Mouse (Mus musculus) lung, embryonic 15.5 days (tissue): ENCODE data around the gene Cbx8. TPM values are rescaled to one million over a fixed set of nuclear protein-coding genes. Genes with fewer than 3 reads are reported as not detected.

ENCODE experiments used
- ATAC-seq: fragments of 200-750 bp; cut with Nextera tagmentation; 2 replicates; pipeline ENCODE4 v1.8.0; 2017; ENCODE audit warnings: moderate number of reproducible peaks, borderline replicate concordance; ENCODE audit not compliant: low FRiP score, low TSS enrichment; ENCODE audit errors: extremely low read depth
- H3K27ac ChIP-seq: fragments of 300-500 bp; sonication (generic); 2 replicates; pipeline ENCODE4 v1.5.1; 2015; ENCODE audit warnings: moderate library complexity, mild to moderate bottlenecking, inconsistent platforms
- H3K27me3 ChIP-seq: fragments of 300-500 bp; sonication (generic); 2 replicates; pipeline ENCODE4 v1.6.1; 2015; ENCODE audit warnings: inconsistent platforms
- H3K36me3 ChIP-seq: fragments of 300-500 bp; sonication (generic); 2 replicates; pipeline ENCODE4 v1.6.1; 2015; ENCODE audit warnings: inconsistent platforms
- H3K4me1 ChIP-seq: fragments of 300-500 bp; sonication (generic); 2 replicates; pipeline ENCODE4 v1.6.1; 2015; ENCODE audit warnings: inconsistent platforms
- H3K4me2 ChIP-seq: fragments of 300-500 bp; sonication (generic); 2 replicates; pipeline ENCODE4 v1.6.1; 2015; ENCODE audit warnings: inconsistent platforms, mild to moderate bottlenecking, moderate library complexity
- H3K4me3 ChIP-seq: fragments of 300-500 bp; sonication (generic); 2 replicates; pipeline ENCODE4 v1.5.1; 2015; ENCODE audit warnings: mild to moderate bottlenecking, inconsistent platforms
- H3K9ac ChIP-seq: fragments of 300-500 bp; sonication (generic); 2 replicates; pipeline ENCODE4 v1.6.1; 2015; ENCODE audit warnings: inconsistent platforms
- H3K9me3 ChIP-seq: fragments of 300-500 bp; sonication (generic); 2 replicates; pipeline ENCODE4 v1.6.1; 2016; ENCODE audit warnings: inconsistent platforms
- WGBS: fragments of 180-500 bp; shearing (Covaris S2); methylation state at CpG from one replicate; pipeline ENCODE4 v1.1.7; 2015; 5-methylcytosine and 5-hydroxymethylcytosine counted together
- polyA plus RNA-seq: library from polyadenylated mRNA; unstranded; fragments of >200 nt; fragmentation: Nextera tagmentation; extraction: Ambion mirVana; gene quantifications from 2 replicates; pipeline ENCODE4 v1.2.1, GENCODE M21; 2015

The Cbx8 gene
- polyA plus RNA-seq, 1 experiment from 2014 or later, result 11.3 TPM

DNA sequence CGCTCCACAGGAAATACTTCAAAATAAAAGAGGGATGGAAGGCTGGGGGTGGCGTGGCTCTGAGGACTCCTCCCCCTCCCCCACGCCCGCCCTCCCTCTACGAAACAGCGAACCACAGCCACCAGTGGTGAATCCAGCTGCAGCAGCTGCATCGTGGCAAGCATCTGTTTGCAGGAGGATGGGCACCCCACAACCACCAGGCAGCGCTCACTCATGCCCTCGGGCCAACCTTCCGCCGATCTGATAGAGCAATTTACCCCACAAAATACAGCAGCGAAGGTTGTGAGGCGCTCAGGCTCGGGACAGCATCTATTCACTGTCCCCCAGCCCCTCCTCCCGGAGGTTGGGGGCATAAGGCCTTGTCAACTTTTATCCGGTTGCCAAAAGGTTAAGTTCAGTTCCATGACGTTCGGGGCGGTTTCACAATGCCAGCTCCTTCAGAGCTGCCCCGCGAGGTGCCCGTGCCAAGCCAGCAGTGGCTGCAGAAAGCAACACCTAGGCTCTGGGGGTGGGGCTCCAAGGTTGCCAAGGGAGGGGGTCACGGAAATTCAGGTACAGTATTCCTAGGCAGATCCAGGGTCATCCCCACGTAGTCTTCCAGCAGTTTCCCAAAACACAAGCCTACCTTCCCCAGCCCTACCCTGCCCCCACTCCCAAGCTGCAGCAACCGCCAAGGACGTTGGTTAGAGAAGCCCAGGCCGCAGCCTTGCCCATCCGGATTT is 43.1 kb upstream of the Cbx8 start:
- no peak for ATAC-seq
- WGBS, result 6% methylated on average over 28 of the region's 28 CpGs
- Histone ChIP-seq H3K4me1 (peaks cover 79% of the 10 kb centered on the region), H3K9me3 (no peaks in the 10 kb centered on the region), H3K4me3 (peak overlapping the region; percentile 83), H3K27ac (peak overlapping the region; percentile 99), H3K36me3 (peaks cover 24% of the 10 kb centered on the region), H3K27me3 (peaks cover 17% of the 10 kb centered on the region), H3K9ac (peak overlapping the region; percentile 98), H3K4me2 (peak overlapping the region; percentile 82)

GRCm38 (mm10) chr11:119082638-119083599 is 42.1 kb upstream of the Cbx8 start:
- WGBS, result 26% methylated on average over 20 of the region's 20 CpGs
- H3K4me3 ChIP-seq, result peak overlapping the region; percentile 83

DNA sequence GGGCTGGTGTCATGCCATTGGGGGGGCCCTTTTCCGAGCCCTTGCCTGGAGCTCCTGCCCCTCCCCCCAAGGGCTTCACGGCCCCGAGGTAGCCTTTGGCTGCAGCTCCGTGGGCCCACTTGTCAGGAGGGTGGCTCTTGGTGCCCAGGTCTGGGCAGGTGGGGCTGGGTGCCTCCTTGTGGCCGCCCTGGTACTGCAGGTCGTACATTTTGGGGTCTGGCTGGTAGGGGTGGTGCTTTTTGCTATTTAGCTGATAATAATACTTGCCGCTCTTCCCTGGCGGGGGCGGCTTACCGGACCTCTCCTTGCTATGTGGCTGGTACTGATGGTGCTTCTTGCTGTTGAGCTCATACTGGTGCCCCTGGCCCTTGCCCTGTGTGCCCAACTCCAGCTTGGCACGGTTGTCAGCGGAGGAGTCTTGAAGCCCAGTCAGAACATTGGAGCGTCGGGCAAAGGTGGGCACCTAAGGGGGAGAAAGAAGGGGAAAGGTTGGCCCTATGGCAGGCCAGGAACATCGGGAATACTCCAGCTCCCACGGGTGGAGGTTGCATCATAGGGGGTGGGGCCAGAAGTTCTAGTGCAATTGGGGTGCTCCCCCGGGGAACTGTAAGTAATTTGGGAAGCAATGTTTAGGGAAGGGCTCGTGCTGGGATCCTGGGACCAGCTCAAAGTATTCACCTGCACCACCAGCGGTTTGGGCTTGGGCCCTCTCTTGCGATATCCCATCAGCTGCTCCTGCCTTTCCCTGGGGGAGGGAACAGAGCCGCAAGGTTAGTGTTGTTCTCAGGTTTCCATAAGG is 41.3 kb upstream of the Cbx8 start:
- ATAC-seq, result no peak
- Histone ChIP-seq H3K9me3 (no peaks in the 10 kb centered on the region), H3K9ac (no peak overlapping the region), H3K27me3 (no peaks in the 10 kb centered on the region), H3K36me3 (peaks cover 24% of the 10 kb centered on the region), H3K4me2 (no peak overlapping the region), H3K27ac (no peak overlapping the region), H3K4me3 (no peak overlapping the region), H3K4me1 (peaks cover 74% of the 10 kb centered on the region)
- WGBS, result 50% methylated on average over 21 of the region's 21 CpGs

More at GRCm38 (mm10) chr11:119082638-119083599, 42.1 kb upstream of the Cbx8 start:
- Histone ChIP-seq H3K4me1 (peaks cover 80% of the 10 kb centered on the region), H3K9ac (peak overlapping the region; percentile 23), H3K27ac (no peak overlapping the region), H3K9me3 (no peaks in the 10 kb centered on the region), H3K36me3 (peaks cover 24% of the 10 kb centered on the region), H3K4me2 (peak overlapping the region; percentile 82), H3K27me3 (peaks cover 8% of the 10 kb centered on the region; the same call in 1 of the 2 replicates)
- no peak for ATAC-seq

GRCm38 (mm10) chr11:119081148-119081838 is 40.5 kb upstream of the Cbx8 start:
- no peaks in the 10 kb centered on the region for H3K9me3 ChIP-seq
- H3K27me3 ChIP-seq, result no peaks in the 10 kb centered on the region
- WGBS, result 62% methylated on average over 47 of the region's 47 CpGs
- H3K4me2 ChIP-seq, result no peak overlapping the region
- H3K9ac ChIP-seq, result no peak overlapping the region
- H3K4me1 ChIP-seq, result peaks cover 67% of the 10 kb centered on the region
- H3K36me3 ChIP-seq, result peaks cover 24% of the 10 kb centered on the region
- no peak for ATAC-seq
- H3K27ac ChIP-seq, result no peak overlapping the region
- H3K4me3 ChIP-seq, result no peak overlapping the region

DNA sequence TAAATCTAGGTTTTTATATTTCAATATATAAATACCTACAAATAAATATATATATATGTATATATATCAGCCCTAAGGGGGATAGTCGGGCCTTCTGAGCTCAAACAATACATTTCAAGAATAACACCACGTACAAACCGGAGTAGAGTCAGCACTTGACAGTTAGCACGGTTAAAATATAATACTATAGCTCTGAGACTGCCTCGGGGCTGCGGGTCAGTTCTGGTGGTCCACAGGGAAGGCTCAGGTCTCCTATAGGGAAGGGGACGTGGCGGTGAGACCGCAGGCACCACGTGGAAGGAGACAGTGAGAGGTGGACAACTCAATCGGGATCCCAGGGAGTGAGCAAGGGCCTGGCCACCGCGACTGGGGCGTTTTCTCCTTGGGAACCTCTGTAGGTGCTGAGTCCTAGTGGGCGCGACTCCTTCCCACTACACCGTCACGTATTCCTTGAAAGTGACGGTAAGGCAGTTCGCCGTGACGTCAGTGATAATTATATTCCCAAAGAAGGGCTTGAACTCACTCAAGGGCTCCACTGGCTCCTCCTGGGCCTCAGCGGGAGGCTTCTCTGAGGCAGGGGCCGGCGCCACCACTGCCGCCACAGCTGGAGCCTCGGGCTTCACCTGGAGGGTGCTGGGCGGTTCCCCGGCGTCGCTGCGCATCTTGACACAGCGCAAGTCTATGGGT is 39.8 kb upstream of the Cbx8 start:
- peaks cover 67% of the 10 kb centered on the region for H3K4me1 ChIP-seq

GRCm38 (mm10) chr11:119079445-119079837 is 38.7 kb upstream of the Cbx8 start:
- Histone ChIP-seq H3K36me3 (peaks cover 24% of the 10 kb centered on the region), H3K4me2 (peak overlapping the region; percentile 45), H3K9me3 (no peaks in the 10 kb centered on the region), H3K4me1 (peaks cover 65% of the 10 kb centered on the region), H3K27ac (peak overlapping the region; percentile 72), H3K9ac (peak overlapping the region; percentile 16; the same call in 1 of the 2 replicates), H3K27me3 (no peaks in the 10 kb centered on the region), H3K4me3 (peak overlapping the region; percentile 0; the same call in 1 of the 2 replicates)
- WGBS, result 44% methylated on average over 7 of the region's 7 CpGs
- no peak for ATAC-seq

More for the DNA sequence above, 39.8 kb upstream of the Cbx8 start:
- Histone ChIP-seq H3K27ac (no peak overlapping the region), H3K9ac (no peak overlapping the region), H3K27me3 (no peaks in the 10 kb centered on the region), H3K4me3 (no peak overlapping the region), H3K9me3 (no peaks in the 10 kb centered on the region), H3K4me2 (no peak overlapping the region), H3K36me3 (peaks cover 24% of the 10 kb centered on the region)
- ATAC-seq, result no peak
- 62% methylated on average over 33 of the region's 33 CpGs for WGBS

GRCm38 (mm10) chr11:119078691-119079444 is 38.1 kb upstream of the Cbx8 start:
- H3K4me1 ChIP-seq, result peaks cover 60% of the 10 kb centered on the region
- H3K9ac ChIP-seq, result peak overlapping the region; percentile 20
- peak overlapping the region; percentile 0 for H3K4me3 ChIP-seq
- H3K36me3 ChIP-seq, result peaks cover 24% of the 10 kb centered on the region
- no peaks in the 10 kb centered on the region for H3K9me3 ChIP-seq
- peak; percentile 68 for ATAC-seq
- H3K4me2 ChIP-seq, result peak overlapping the region; percentile 45
- H3K27ac ChIP-seq, result peak overlapping the region; percentile 72
- 5% methylated on average over 23 of the region's 27 CpGs for WGBS
- H3K27me3 ChIP-seq, result no peaks in the 10 kb centered on the region

- H3K9ac ChIP-seq, result no peak overlapping the region
- H3K27me3 ChIP-seq, result no peaks in the 10 kb centered on the region
- 71% methylated on average over 4 of the region's 4 CpGs for WGBS
- peak overlapping the region; percentile 72; the same call in 1 of the 2 replicates for H3K27ac ChIP-seq
- H3K4me2 ChIP-seq, result no peak overlapping the region
- H3K4me3 ChIP-seq, result no peak overlapping the region
- H3K9me3 ChIP-seq, result no peaks in the 10 kb centered on the region
- no peak for ATAC-seq
- H3K36me3 ChIP-seq, result peaks cover 24% of the 10 kb centered on the region
- H3K4me1 ChIP-seq, result peaks cover 56% of the 10 kb centered on the region
Observed at GRCm38 (mm10) chr11:119077755-119078154, 37.0 kb upstream of the Cbx8 start.

DNA sequence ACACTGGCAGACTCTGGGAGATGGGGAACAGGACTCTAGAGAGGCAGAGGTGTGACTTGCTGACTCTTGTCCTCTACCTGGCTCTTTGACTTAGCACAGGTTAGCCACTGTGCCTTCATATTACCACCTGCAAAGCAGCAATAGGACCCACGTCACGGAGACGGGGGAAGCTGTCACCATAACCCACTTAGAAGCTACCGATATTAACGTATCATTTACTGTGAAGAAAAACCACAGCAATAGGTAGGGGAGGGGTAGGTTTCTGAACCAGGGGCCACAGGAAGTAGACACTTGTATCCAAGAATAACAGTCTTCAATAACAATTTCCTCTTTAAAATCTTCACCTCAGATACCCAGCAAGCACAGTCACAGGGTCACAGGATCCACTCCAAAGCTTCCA is 35.0 kb upstream of the Cbx8 start:
- peaks cover 46% of the 10 kb centered on the region for H3K4me1 ChIP-seq
- peaks cover 7% of the 10 kb centered on the region for H3K36me3 ChIP-seq
- no peak overlapping the region for H3K27ac ChIP-seq
- H3K9me3 ChIP-seq, result no peaks in the 10 kb centered on the region
- H3K4me2 ChIP-seq, result no peak overlapping the region
- no peaks in the 10 kb centered on the region for H3K27me3 ChIP-seq
- no peak for ATAC-seq
- WGBS, result 89% methylated on average over 5 of the region's 5 CpGs
- H3K9ac ChIP-seq, result no peak overlapping the region
- H3K4me3 ChIP-seq, result no peak overlapping the region

- no peaks in the 10 kb centered on the region for H3K9me3 ChIP-seq
- no peak overlapping the region for H3K4me3 ChIP-seq
- no peaks in the 10 kb centered on the region for H3K36me3 ChIP-seq
- H3K27ac ChIP-seq, result no peak overlapping the region
- no peaks in the 10 kb centered on the region for H3K27me3 ChIP-seq
- no peak overlapping the region for H3K9ac ChIP-seq
- no peak overlapping the region for H3K4me2 ChIP-seq
- WGBS, result 69% methylated on average over 6 of the region's 6 CpGs
- no peak for ATAC-seq
- H3K4me1 ChIP-seq, result peaks cover 29% of the 10 kb centered on the region
Observed at GRCm38 (mm10) chr11:119073876-119074433, 33.2 kb upstream of the Cbx8 start.
